Mouse (Mus musculus) neutrophil, adult 5-6 weeks (primary cell): Measurements from ENCODE around the gene Cd200r4. TPM values are rescaled to one million over a fixed set of nuclear protein-coding genes. Genes with fewer than 3 reads are reported as not detected.
"Not testable (repeated sequence)": the region's sequence is repeated elsewhere in the genome, so short reads cannot be mapped to it uniquely, and the experiment has no call there.

Experiments used
- ATAC-seq: fragments of 151-379, 151-347 bp; 2 replicates; pipeline ENCODE4 v1.8.0; 2017; ENCODE audit warnings: mild to moderate bottlenecking, moderate TSS enrichment; ENCODE audit not compliant: insufficient number of reproducible peaks, poor library complexity, low FRiP score, severe bottlenecking; ENCODE audit errors: extremely low read depth
- total RNA-seq: library from RNA; stranded (forward); fragments of 200-1000 nt; gene quantifications from 2 replicates; pipeline ENCODE4 v1.2.3, GENCODE M21; 2017

Gene Cd200r4
- total RNA-seq, 1 experiment from 2014 or later, result 2.2 TPM

DNA sequence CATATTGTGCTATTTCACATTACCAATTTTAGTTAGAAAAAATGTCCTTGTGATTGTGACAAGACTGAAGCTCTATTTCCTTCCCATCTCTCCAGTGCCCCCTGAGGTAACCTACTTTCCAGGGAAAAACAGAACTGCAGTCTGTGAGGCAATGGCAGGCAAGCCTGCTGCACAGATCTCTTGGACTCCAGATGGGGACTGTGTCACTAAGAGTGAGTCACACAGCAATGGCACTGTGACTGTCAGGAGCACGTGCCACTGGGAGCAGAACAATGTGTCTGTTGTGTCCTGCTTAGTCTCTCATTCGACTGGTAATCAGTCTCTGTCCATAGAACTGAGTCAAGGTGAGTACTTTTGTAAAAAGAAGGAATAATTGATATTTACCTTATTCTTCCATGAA, 21.7 kb downstream of the Cd200r4 start:
- ATAC-seq, result not testable (repeated sequence)

- ATAC-seq, result no peak
Observed at GRCm38 (mm10) chr16:44866797-44867196, 55.3 kb downstream of the Cd200r4 start, which contains the start of gene Cd200r2. Gene Cd200r2, plus strand, starts transcription at chr16:44867097.

GRCm38 (mm10) chr16:44875178-44875577, 63.6 kb downstream of the Cd200r4 start:
- no peak for ATAC-seq

DNA sequence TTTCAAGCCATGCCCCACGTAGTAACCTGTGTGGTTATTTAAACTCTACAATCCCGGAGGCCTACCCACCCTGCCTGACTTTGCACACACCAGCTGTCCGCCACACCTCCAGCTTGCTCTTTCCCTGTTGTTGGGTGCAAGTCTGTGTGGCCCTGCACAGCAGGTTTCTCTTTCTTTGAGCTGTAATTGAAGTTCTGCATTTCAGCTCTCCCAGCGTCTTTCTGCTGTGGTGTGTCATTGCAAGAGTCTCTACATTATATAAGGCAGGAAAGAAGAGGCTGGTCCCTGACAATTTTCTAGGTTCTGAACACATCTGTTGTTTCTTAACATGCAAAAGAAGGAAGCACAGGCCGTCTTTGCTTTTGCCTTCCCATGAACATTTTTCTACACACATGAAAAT, 65.1 kb downstream of the Cd200r4 start:
- ATAC-seq, result no peak

- ATAC-seq, result no peak
Observed at GRCm38 (mm10) chr16:44877595-44877994, 66.1 kb downstream of the Cd200r4 start.

Other genes starting within 250 kb of the Cd200r4 start
- 13.6 and 13.7 TPM in 2 replicates for gene Nepro, start 87.4 kb upstream of the Cd200r4 start, total RNA-seq
- gene Gtpbp8, start 65.4 kb upstream of the Cd200r4 start, total RNA-seq, result 4.5 and 9.3 TPM in 2 replicates
- 10.8 and 10.9 TPM in 2 replicates for gene Cd200r1, start 46.0 kb upstream of the Cd200r4 start, total RNA-seq
- gene Cd200r2, start 55.4 kb downstream of the Cd200r4 start, total RNA-seq, result not detected in 2 replicates
- 1.5 and 4.2 TPM in 2 replicates for gene Cd200r3, start 131.9 kb downstream of the Cd200r4 start, total RNA-seq